In genomic region chr5:52188206-52188605, GRCm38 (mm10) we compare ENCODE assay signal across 9 mouse cellular contexts. TPM values are rescaled to one million over a fixed set of nuclear protein-coding genes. Genes with fewer than 3 reads are reported as not detected.
A peak's percentile ranks its signal among the peaks of the same experiment; 100 is the strongest.
DNase-seq lines count a peak whose midpoint lies in the region; ATAC-seq and TF ChIP-seq lines count a peak whose summit lies in the region.
"Had no signal": no experiment of that assay in that cellular context is flagged by ENCODE, and none has a peak within 500 bp of the region (broad histone marks: within the 10 kb centered on the region; RNA-seq: fewer than 3 reads in every experiment).

No protein-coding gene starts in this region.

- WGBS in liver, embryonic 12.5 days (ENCODE audit: insufficient replicate concordance): 5% methylated on average over 3 of the region's 3 CpGs
- WGBS in stomach, postnatal 0 days: 18% methylated on average over 3 of the region's 3 CpGs
- WGBS in cerebellum, adult 2 months: 11% methylated on average over 3 of the region's 3 CpGs

- TF ChIP-seq POLR2A in cerebellum, adult 2 months (IDR thresholded peaks at IDR 0.05; ENCODE audit: borderline replicate concordance, insufficient read depth, low read length): no peak

- H3K4me1 ChIP-seq in megakaryocyte, embryonic 14.5 days: peaks cover 53% of the 10 kb centered on the region
- H3K4me1 ChIP-seq in liver, embryonic 12.5 days: peaks cover 49% of the 10 kb centered on the region
- H3K4me1 ChIP-seq in stomach, postnatal 0 days (replicated peaks; ENCODE audit: control insufficient read depth, insufficient read depth): 0 out of 2 replicates have a peak, but pooled peaks cover 4% of the 10 kb centered on the region
- H3K4me1 ChIP-seq in cerebellum, adult 2 months (ENCODE audit: control insufficient read depth, insufficient read depth, low read length): peaks cover 2% of the 10 kb centered on the region; the same call in 1 of the 2 replicates

- peak overlapping the region; percentile 79 for H3K4me2 ChIP-seq in liver, embryonic 12.5 days
- peak overlapping the region; percentile 67 for H3K4me2 ChIP-seq in stomach, postnatal 0 days (replicated peaks; ENCODE audit: low read depth)

- peaks cover 23% of the 10 kb centered on the region for H3K36me3 ChIP-seq in megakaryocyte, embryonic 14.5 days (replicated peaks; ENCODE audit: low read length)
- peaks cover 19% of the 10 kb centered on the region for H3K36me3 ChIP-seq in liver, embryonic 12.5 days
- no peaks in the 10 kb centered on the region for H3K36me3 ChIP-seq in stomach, postnatal 0 days (ENCODE audit: control insufficient read depth, insufficient read depth, low read length)

- no peaks in the 10 kb centered on the region for H3K9me3 ChIP-seq in megakaryocyte, embryonic 14.5 days
- no peaks in the 10 kb centered on the region for H3K9me3 ChIP-seq in liver, embryonic 12.5 days (replicated peaks)
- H3K9me3 ChIP-seq in stomach, postnatal 0 days (ENCODE audit: control insufficient read depth, low read length): no peaks in the 10 kb centered on the region

- peak overlapping the region; percentile 98 for H3K4me3 ChIP-seq in megakaryocyte, embryonic 14.5 days (replicated peaks)
- peak overlapping the region; percentile 98 for H3K4me3 ChIP-seq in liver, embryonic 12.5 days
- H3K4me3 ChIP-seq in stomach, postnatal 0 days (ENCODE audit: low read depth, low read length): peak overlapping the region; percentile 99; the same call in 1 of the 2 replicates
- no peak overlapping the region for H3K4me3 ChIP-seq in cerebellum, adult 2 months (replicated peaks; ENCODE audit: insufficient read depth, low read depth, low read length)

- no peaks in the 10 kb centered on the region for H3K27me3 ChIP-seq in megakaryocyte, embryonic 14.5 days (replicated peaks)
- no peaks in the 10 kb centered on the region for H3K27me3 ChIP-seq in liver, embryonic 12.5 days (replicated peaks)
- H3K27me3 ChIP-seq in stomach, postnatal 0 days (ENCODE audit: control insufficient read depth, insufficient read depth, low read length): no peaks in the 10 kb centered on the region
- no peaks in the 10 kb centered on the region for H3K27me3 ChIP-seq in cerebellum, adult 2 months (ENCODE audit: control insufficient read depth, insufficient read depth, low read length)

- ATAC-seq in megakaryocyte, adult 5-6 weeks (ENCODE audit: poor library complexity, severe bottlenecking): no peak
- ATAC-seq in liver, embryonic 12.5 days: no peak
- no peak for ATAC-seq in stomach, postnatal 0 days (ENCODE audit: low FRiP score, low TSS enrichment)

- no peak overlapping the region for H3K27ac ChIP-seq in liver, embryonic 12.5 days
- no peak overlapping the region for H3K27ac ChIP-seq in stomach, postnatal 0 days (replicated peaks)
- H3K27ac ChIP-seq in cerebellum, adult 2 months (ENCODE audit: insufficient read depth, low read length): no peak overlapping the region

- DNase-seq in cerebellum, postnatal 14 days: peak; percentile 2 to 7
- no peak for DNase-seq in cerebellum, postnatal 4 days (ENCODE audit: low spot score in 2 of 2)
- no peak for DNase-seq in stomach, postnatal 0 days (ENCODE audit: low spot score)
- no peak for DNase-seq in spleen, postnatal 4 days (ENCODE audit: low spot score in 2 of 2)
- no peak for DNase-seq in cerebellum, adult 2 months
- DNase-seq: lung, adult 2 months had no signal

- TF ChIP-seq CTCF in stomach, postnatal 0 days (IDR thresholded peaks at IDR 0.05; ENCODE audit: low read depth): no peak
- TF ChIP-seq CTCF in cerebellum, adult 2 months (IDR thresholded peaks at IDR 0.05; ENCODE audit: borderline replicate concordance, insufficient read depth, low read depth, low read length): no peak

- no peak for TF ChIP-seq EP300 in stomach, postnatal 0 days (optimal IDR thresholded peaks at IDR 0.05)

- peak overlapping the region; percentile 98 for H3K9ac ChIP-seq in liver, embryonic 12.5 days
- H3K9ac ChIP-seq in stomach, postnatal 0 days (ENCODE audit: low read length): no peak overlapping the region

RNA-seq across cellular contexts. Expression of gene Dhx15, which starts 2.1 kb away (rescaled TPM):
- 19.9 and 28.9 TPM in 2 replicates for polyA plus RNA-seq in megakaryocyte, embryonic 14.5 days (2012; ENCODE audit: insufficient read depth, low replicate concordance)
- total RNA-seq in megakaryocyte, adult 5-6 weeks (2015): 191 and 207 TPM in 2 replicates
- total RNA-seq in megakaryocyte, adult 5-6 weeks (2017): 222 and 230 TPM in 2 replicates
- 114 and 118 TPM in 2 replicates for polyA plus RNA-seq in liver, embryonic 12.5 days (2016; fragmentation: Nextera tagmentation; extraction: Ambion mirVana)
- 54.9 TPM in 2 replicates for polyA plus RNA-seq in stomach, postnatal 0 days (2015; fragmentation: Nextera tagmentation; extraction: Ambion mirVana)
- 97.4 and 103 TPM in 2 replicates for polyA plus RNA-seq in cerebellum, adult 2 months (2012; rRNA removed)

Comparison
In these comparisons a context has a peak if more than half of its experiments do, and no peak if none do; other contexts are left out.
1. DNase-seq: peak in cerebellum, postnatal 14 days (2 of 2); none in cerebellum, postnatal 4 days (0 of 2), stomach, postnatal 0 days (single experiment), spleen, postnatal 4 days (0 of 2) and cerebellum, adult 2 months (0 of 2).